Mouse (Mus musculus) heart, adult 8-10 months (tissue): Measurements from ENCODE around the gene Dek. TPM values are rescaled to one million over a fixed set of nuclear protein-coding genes. Genes with fewer than 3 reads are reported as not detected.

Experiments used
- DNase-seq: peaks from one replicate; pipeline ENCODE4 v3.0.0; 2022; ENCODE audit warnings: low spot score
- total RNA-seq, 4 experiments: library from RNA; stranded (reverse); gene quantifications; 2 replicates each; pipeline ENCODE4 v1.2.4; 2022

Dek gene
- total RNA-seq, result 10 to 100 TPM; 30.1 to 39.9 (median 31.9) TPM

GRCm38 (mm10) chr13:47105711-47106579 lies at the start of gene Dek:
Gene Dek (minus strand): TSS chr13:47106201.
- DNase-seq, result peak; percentile 83

GRCm38 (mm10) chr13:47154866-47155265 lies 48.9 kb upstream of the Dek start:
- peak; percentile 12 for DNase-seq

GRCm38 (mm10) chr13:47153206-47153605 lies 47.2 kb upstream of the Dek start:
- no peak for DNase-seq

- peak; percentile 57 for DNase-seq
These were observed 46.4 kb upstream of the Dek start for GRCm38 (mm10) chr13:47152390-47152789.

- peak; percentile 31 for DNase-seq
These were observed 45.1 kb upstream of the Dek start for GRCm38 (mm10) chr13:47151060-47151459.

- DNase-seq, result no peak
These were observed 44.0 kb upstream of the Dek start for GRCm38 (mm10) chr13:47149993-47150392.

GRCm38 (mm10) chr13:47148573-47148972 lies 42.6 kb upstream of the Dek start:
- DNase-seq, result peak; percentile 8

- DNase-seq, result no peak
These were observed 40.4 kb upstream of the Dek start for GRCm38 (mm10) chr13:47146388-47146787.

GRCm38 (mm10) chr13:47145939-47146338 lies 39.9 kb upstream of the Dek start:
- no peak for DNase-seq

GRCm38 (mm10) chr13:47142764-47143163 lies 36.8 kb upstream of the Dek start:
- no peak for DNase-seq

- no peak for DNase-seq
These were observed 29.7 kb upstream of the Dek start for GRCm38 (mm10) chr13:47135741-47136140.

GRCm38 (mm10) chr13:47134836-47135235 lies 28.8 kb upstream of the Dek start:
- no peak for DNase-seq

GRCm38 (mm10) chr13:47133058-47133457 lies 27.1 kb upstream of the Dek start:
- DNase-seq, result no peak

GRCm38 (mm10) chr13:47129090-47129489 lies 23.1 kb upstream of the Dek start:
- DNase-seq, result no peak

- DNase-seq, result no peak
These were observed 19.6 kb upstream of the Dek start for GRCm38 (mm10) chr13:47125595-47125994.

- no peak for DNase-seq
These were observed 19.0 kb upstream of the Dek start for GRCm38 (mm10) chr13:47124986-47125385.

- no peak for DNase-seq
These were observed 18.4 kb upstream of the Dek start for GRCm38 (mm10) chr13:47124449-47124848.

GRCm38 (mm10) chr13:47122537-47123430 lies 16.8 kb upstream of the Dek start, which contains the start of gene Rnf144b:
Gene Rnf144b (plus strand): TSS chr13:47122656.
- no peak for DNase-seq

GRCm38 (mm10) chr13:47121333-47121889 lies 15.4 kb upstream of the Dek start:
- DNase-seq, result no peak

GRCm38 (mm10) chr13:47116000-47116399 lies 10.0 kb upstream of the Dek start:
- no peak for DNase-seq

- no peak for DNase-seq
These were observed 6.9 kb upstream of the Dek start for GRCm38 (mm10) chr13:47112924-47113323.

GRCm38 (mm10) chr13:47112056-47112455 lies 6.1 kb upstream of the Dek start:
- no peak for DNase-seq
